Mouse (Mus musculus) midbrain, postnatal 0 days (tissue): ENCODE results near the gene Adamts13. TPM values are rescaled to one million over a fixed set of nuclear protein-coding genes. Genes with fewer than 3 reads are reported as not detected.

Experiments used
- ATAC-seq: fragments of 200-750 bp; cut with Nextera tagmentation; 2 replicates; pipeline ENCODE4 v1.8.0; 2017; ENCODE audit warnings: moderate number of reproducible peaks, mild to moderate bottlenecking, moderate TSS enrichment, moderate library complexity; ENCODE audit not compliant: low FRiP score
- DNase-seq: peaks from one replicate; pipeline ENCODE4 v3.0.0-alpha.2; 2015; ENCODE audit warnings: low spot score
- H3K27ac ChIP-seq: fragments of 300-500 bp; sonication (generic); 2 replicates; pipeline ENCODE4 v1.5.1; 2014; ENCODE audit warnings: low read depth, mild to moderate bottlenecking, low read length, mixed read lengths
- H3K27me3 ChIP-seq: fragments of 300-500 bp; sonication (generic); 2 replicates; pipeline ENCODE4 v1.6.1; 2014; ENCODE audit warnings: low read length, control low read depth, mixed read lengths; ENCODE audit not compliant: insufficient read depth
- H3K36me3 ChIP-seq: fragments of 300-500 bp; sonication (generic); 2 replicates; pipeline ENCODE4 v1.6.1; 2014; ENCODE audit warnings: low read length, control low read depth, mixed read lengths; ENCODE audit not compliant: insufficient read depth
- H3K4me1 ChIP-seq: fragments of 300-500 bp; sonication (generic); 2 replicates; pipeline ENCODE4 v1.6.1; 2014; ENCODE audit warnings: mild to moderate bottlenecking, control low read depth, antibody characterized with exemption, low read length, mixed read lengths; ENCODE audit not compliant: insufficient read depth
- H3K4me2 ChIP-seq: fragments of 300-500 bp; sonication (generic); 2 replicates; pipeline ENCODE4 v1.6.1; 2014; ENCODE audit warnings: low read depth, mild to moderate bottlenecking, low read length, mixed read lengths; ENCODE audit not compliant: poor library complexity, severe bottlenecking
- H3K4me3 ChIP-seq: fragments of 300-500 bp; sonication (generic); 2 replicates; pipeline ENCODE4 v1.5.1; 2014; ENCODE audit warnings: low read depth, mild to moderate bottlenecking, low read length, moderate library complexity
- H3K9ac ChIP-seq: fragments of 300-500 bp; sonication (generic); replicated peaks from 2 replicates; pipeline ENCODE4 v1.6.1; 2014; ENCODE audit warnings: mild to moderate bottlenecking, low read length, moderate library complexity, mixed read lengths; ENCODE audit not compliant: poor library complexity, severe bottlenecking
- H3K9me3 ChIP-seq: fragments of 300-500 bp; sonication (generic); 2 replicates; pipeline ENCODE4 v1.6.1; 2016; ENCODE audit warnings: low read length, control low read depth
- CTCF ChIP-seq: IDR thresholded peaks from 2 replicates; pipeline ENCODE4 v1.5.1; 2016; ENCODE audit warnings: antibody characterized with exemption, mild to moderate bottlenecking
- WGBS: fragments of 180-500 bp; shearing (Covaris S2); extraction: QIAGEN DNeasy Blood & Tissue Kit; methylation state at CpG from one replicate; pipeline ENCODE4 v1.1.7; 2014; 5-methylcytosine and 5-hydroxymethylcytosine counted together
- polyA plus RNA-seq: library from polyadenylated mRNA; unstranded; fragments of >200 nt; fragmentation: Nextera tagmentation; extraction: Ambion mirVana; gene quantifications from 2 replicates; pipeline ENCODE4 v1.2.1, GENCODE M21; 2015
- total RNA-seq: library from RNA; depleted of rRNA; stranded (reverse); fragments of >200 nt; gene quantifications from 2 replicates; pipeline ENCODE4 v1.2.3, GENCODE M21; 2014

Gene Adamts13
- total and polyA plus RNA-seq, 2 experiments from 2014 or later: not detected

DNA sequence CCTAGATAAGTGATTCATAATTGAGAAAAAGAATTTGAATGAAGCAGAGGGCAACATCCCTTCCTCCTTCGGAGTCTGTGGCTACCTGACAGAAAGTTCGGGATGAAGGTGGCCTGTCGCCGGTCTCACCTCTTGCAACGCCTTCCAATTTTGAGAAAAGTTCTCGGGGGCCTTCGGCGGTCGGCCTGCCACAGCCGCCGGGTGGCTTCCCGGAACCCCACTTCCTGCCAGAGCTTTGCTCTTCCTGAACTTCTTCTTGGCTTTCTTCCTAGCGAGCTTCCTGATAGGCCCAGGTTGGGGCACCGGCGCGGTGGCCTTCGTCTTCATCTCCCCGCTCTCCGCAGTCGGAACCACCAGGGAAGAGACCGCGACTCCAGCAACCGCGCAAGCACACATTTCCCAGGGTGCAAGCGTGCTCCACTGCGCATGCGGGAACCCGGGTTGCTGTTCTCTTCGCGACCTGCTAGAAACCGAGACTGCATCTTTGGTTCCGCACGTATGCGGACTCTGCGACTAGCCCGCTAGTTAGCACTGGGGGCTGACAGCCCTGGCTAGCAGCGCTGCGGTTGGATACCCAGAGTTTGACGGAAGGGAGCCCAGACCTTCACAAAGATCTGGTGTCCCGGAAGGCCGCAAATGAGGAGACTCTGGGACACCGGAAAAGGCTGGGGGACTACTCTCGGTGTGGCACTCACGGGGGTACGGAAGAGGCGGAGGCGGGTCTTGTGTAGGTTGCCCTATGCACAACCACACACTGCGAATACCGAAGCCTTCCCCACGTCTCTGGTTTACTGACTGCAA, 9.1 kb upstream of the Adamts13 start, which contains the start of gene Rexo4:
Gene Rexo4 (minus strand): TSS at position 464 of the 801 bp plus-strand sequence.
- Histone ChIP-seq H3K4me3 (peak within 1 kb of the TSS; percentile 64), H3K27me3 (no peaks in the 10 kb centered on the region), H3K4me2 (peak within 1 kb of the TSS; percentile 79), H3K4me1 (peaks cover 16% of the 10 kb centered on the region), H3K36me3 (peaks cover 7% of the 10 kb centered on the region; the same call in 1 of the 2 replicates), H3K9ac (peak within 1 kb of the TSS; percentile 60), H3K9me3 (no peaks in the 10 kb centered on the region), H3K27ac (peak within 1 kb of the TSS; percentile 94)
- under 1% methylated on average over 50 of the region's 50 CpGs for WGBS
- peak; percentile 9; the same call in 1 of the 2 replicates for TF ChIP-seq CTCF
- ATAC-seq (peak; percentile 97), DNase-seq (peak; percentile 98)

DNA sequence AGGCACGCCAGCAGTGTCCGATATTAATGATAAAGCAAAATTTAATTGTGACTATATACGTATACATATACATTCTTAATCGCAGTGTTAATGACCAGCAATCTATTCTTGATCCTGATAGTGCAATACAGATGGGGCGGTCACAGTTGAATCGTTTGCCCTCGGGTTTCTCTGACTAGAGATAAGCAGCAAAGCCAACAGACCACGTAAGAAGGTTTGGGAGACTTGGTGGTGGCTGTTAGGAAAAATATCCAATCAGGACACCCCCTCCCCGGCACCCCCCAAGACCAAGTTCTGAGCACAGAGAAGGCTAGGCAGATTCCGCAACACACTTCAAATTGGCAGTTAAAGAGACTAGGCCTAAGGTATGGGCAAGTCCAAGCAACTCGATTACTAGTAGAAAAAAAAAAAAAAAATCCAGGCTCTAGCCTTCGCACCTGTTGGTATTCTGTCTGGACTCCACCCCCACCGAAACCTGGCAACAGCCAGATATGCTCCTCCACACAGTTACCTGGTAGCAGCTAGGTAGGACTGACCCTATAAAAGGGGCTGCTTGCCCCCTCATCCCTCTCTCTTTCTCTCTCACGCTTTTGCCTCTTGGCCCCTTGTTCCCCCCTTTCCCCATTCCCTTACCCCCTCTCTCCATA, 8.4 kb upstream of the Adamts13 start:
- Histone ChIP-seq H3K4me3 (peak overlapping the region; percentile 64), H3K27me3 (no peaks in the 10 kb centered on the region), H3K27ac (peak overlapping the region; percentile 94), H3K9me3 (no peaks in the 10 kb centered on the region), H3K4me1 (peaks cover 16% of the 10 kb centered on the region), H3K9ac (peak overlapping the region; percentile 60), H3K4me2 (peak overlapping the region; percentile 79), H3K36me3 (peaks cover 6% of the 10 kb centered on the region; the same call in 1 of the 2 replicates)
- 18% methylated on average over 14 of the region's 14 CpGs for WGBS
- ATAC-seq: peak; percentile 21
- no peak for DNase-seq
- TF ChIP-seq CTCF: no peak

DNA sequence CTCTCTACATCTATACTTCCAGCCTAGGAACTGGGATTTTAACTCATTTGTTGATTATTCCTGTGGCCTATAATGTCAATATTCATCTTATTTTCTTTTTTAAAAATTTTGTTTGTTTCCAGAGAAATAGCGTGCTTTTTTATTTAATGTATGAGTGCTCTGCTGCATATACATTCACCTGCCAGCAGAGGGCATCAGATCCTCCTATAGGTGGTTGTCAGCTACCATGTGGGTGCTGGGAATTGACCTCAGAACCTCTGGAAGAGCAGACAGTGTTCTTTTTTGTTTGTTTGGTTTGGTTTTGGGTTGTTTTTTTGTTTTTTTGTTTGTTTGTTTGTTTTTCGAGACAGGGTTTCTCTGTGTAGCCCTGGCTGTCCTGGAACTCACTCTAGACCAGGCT, 6.0 kb upstream of the Adamts13 start:
- Histone ChIP-seq H3K27ac (no peak overlapping the region), H3K4me1 (peaks cover 8% of the 10 kb centered on the region; the same call in 1 of the 2 replicates), H3K36me3 (no peaks in the 10 kb centered on the region), H3K4me3 (no peak overlapping the region), H3K4me2 (no peak overlapping the region), H3K27me3 (no peaks in the 10 kb centered on the region), H3K9ac (no peak overlapping the region), H3K9me3 (no peaks in the 10 kb centered on the region)
- 71% methylated on average over 2 of the region's 2 CpGs for WGBS
- ATAC-seq (no peak), DNase-seq (no peak)
- no peak for TF ChIP-seq CTCF

DNA sequence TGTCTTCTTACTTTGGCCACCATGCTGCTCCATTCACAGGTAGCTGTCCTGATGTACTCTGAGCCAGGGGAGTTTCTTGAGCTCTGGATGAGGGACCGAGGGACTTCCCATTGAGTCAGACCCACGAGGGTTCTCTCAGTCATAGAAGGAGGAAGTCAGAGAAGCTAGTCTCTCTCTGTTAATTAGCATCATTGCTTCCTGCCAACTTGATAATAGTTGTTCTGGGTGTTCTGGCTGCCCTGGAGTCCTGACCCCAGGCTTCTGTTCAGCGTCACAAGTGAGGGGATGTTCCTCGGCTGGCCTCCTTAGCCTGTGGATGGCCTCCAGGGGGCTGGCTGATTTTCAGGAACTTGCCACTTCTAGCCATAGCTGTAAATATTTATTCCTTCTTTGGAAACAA, 744 bp downstream of the Adamts13 start:
- Histone ChIP-seq H3K4me1 (no peaks in the 10 kb centered on the region), H3K27me3 (no peaks in the 10 kb centered on the region), H3K9me3 (no peaks in the 10 kb centered on the region), H3K4me2 (no peak overlapping the region), H3K9ac (no peak overlapping the region), H3K27ac (no peak overlapping the region), H3K4me3 (no peak overlapping the region), H3K36me3 (no peaks in the 10 kb centered on the region)
- DNase-seq (no peak), ATAC-seq (no peak)
- no peak for TF ChIP-seq CTCF
- 50% methylated on average over 4 of the region's 4 CpGs for WGBS

DNA sequence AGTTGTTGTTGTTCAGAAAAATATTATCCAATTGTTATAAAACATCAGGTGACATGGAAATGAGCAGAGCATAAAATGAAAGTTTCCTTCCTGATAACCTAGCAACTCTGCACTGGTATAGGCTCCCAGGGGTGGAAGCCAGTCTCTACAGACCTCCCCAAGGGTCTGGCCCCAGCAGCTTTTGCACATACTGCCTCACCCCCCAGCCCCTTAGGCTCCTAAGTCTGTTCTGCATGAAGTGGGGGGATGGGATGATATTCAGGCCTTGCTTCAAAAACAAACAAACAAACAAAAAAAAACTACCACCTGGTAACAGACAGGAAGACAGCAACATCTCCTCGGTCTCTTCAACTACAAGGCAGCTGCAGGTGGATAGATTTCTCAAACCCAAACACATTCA, 7.1 kb downstream of the Adamts13 start:
- no peak overlapping the region for H3K4me3 ChIP-seq
- H3K36me3 ChIP-seq: no peaks in the 10 kb centered on the region
- H3K9me3 ChIP-seq: no peaks in the 10 kb centered on the region
- DNase-seq: no peak
- H3K27ac ChIP-seq: no peak overlapping the region
- H3K4me2 ChIP-seq: no peak overlapping the region
- no peak for TF ChIP-seq CTCF
- no peak for ATAC-seq
- no peaks in the 10 kb centered on the region for H3K4me1 ChIP-seq
- WGBS: 70% methylated on average over 1 of the region's 1 CpGs
- no peak overlapping the region for H3K9ac ChIP-seq
- H3K27me3 ChIP-seq: no peaks in the 10 kb centered on the region

DNA sequence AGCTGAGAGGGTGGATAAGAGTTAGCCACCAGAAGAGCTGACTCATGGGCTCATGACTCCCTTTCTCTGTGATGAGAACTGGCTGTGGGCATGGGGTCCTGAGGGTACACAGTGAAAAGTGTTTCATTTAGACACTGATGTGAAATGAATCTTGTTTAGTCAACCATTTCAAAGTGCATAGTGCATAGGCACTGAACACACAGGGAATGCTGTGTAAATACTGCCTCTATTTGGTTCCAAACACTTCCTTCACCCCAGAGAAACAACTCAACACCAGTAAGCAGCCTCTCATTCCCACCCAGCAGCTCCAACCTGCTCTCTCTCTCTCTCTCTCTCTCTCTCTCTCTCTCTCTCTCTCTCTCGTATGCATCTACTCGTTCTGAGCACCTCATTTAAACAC, 11.0 kb downstream of the Adamts13 start:
- Histone ChIP-seq H3K27me3 (no peaks in the 10 kb centered on the region), H3K27ac (no peak overlapping the region), H3K9ac (no peak overlapping the region), H3K9me3 (no peaks in the 10 kb centered on the region), H3K36me3 (no peaks in the 10 kb centered on the region), H3K4me3 (no peak overlapping the region), H3K4me1 (no peaks in the 10 kb centered on the region), H3K4me2 (no peak overlapping the region)
- ATAC-seq (no peak), DNase-seq (no peak)
- TF ChIP-seq CTCF: no peak
- 70% methylated on average over 2 of the region's 2 CpGs for WGBS
